Mouse (Mus musculus): ENCODE results near the gene Gm16253. TPM values are rescaled to one million over a fixed set of nuclear protein-coding genes. Genes with fewer than 3 reads are reported as not detected.

The Gm16253 gene
- total and polyA plus RNA-seq, 3 experiments, result 1.4 TPM; not detected in 2

DNA sequence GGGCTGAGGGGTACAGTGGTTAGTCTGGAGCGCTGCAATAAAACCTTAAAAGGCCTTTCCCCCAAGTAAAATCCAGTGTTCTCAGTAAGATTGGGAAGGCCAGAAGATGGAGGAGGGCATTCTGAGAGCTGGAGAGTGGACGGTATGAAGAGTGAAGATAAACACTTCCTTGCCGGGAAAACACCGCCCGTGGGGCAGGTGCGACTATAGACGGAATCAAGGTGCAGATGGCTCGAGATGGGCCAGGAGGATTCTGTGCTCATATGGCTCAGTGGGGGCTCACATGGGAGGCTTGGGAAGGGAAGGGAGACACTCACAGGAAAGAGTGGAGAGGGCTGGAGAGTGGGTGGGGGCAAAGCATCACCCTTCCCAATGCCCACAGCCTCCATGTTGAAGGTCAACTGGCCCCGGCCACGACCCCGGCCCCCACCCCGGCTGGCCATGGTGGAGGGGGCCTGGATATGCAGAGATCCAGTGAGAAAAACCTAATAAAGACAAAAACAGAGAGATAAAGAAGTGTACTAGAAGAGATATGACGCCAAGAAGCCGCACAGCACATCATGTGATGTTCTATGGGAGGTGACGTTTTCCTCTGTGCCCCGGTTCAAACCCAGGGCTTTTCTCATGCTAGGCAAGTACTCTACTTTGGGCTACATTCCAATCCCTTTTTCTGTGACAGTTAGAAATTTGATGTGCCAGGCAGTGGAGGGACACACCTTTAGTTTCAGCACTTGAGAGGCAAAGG is 5.2 kb downstream of the Gm16253 start:
- peak overlapping the region; percentile 14; the same call in 1 of the 2 replicates for H3K9ac ChIP-seq (ENCODE audit: control insufficient read depth, low read depth, low read length, poor library complexity, severe bottlenecking)
- H3K27ac ChIP-seq (ENCODE audit: control insufficient read depth, low read depth, low read length), result 0 out of 2 replicates have a peak overlapping the region, but pooled peaks have one; percentile 0
- H3K4me1 ChIP-seq (ENCODE audit: control insufficient read depth in 1 of 2, insufficient read depth in 2 of 2, low read length in 2 of 2), result peaks cover 11 to 34% of the 10 kb centered on the region in 2 experiments
- TF ChIP-seq HCFC1 (IDR thresholded peaks at IDR 0.05; ENCODE audit: low read depth, low read length) (0 out of 2 replicates have a peak, but pooled peaks have one; percentile 59), MAX (IDR thresholded peaks at IDR 0.05; ENCODE audit: low read length) (no peak), KAT2A (conservative IDR thresholded peaks at IDR 0.05; ENCODE audit: low read depth, low read length) (no peak), RCOR1 (IDR thresholded peaks at IDR 0.05; ENCODE audit: low read depth, low read length) (peak; percentile 39; the same call in 1 of the 2 replicates), TCF12 (IDR thresholded peaks at IDR 0.05; ENCODE audit: low read depth, low read length) (peak; percentile 57), EP300 (IDR thresholded peaks at IDR 0.05; ENCODE audit: low read depth in 1 of 2, low read length in 2 of 2) (peak; percentile 50 to 54; a peak in 2 of 4 replicates), SIN3A (IDR thresholded peaks at IDR 0.05; ENCODE audit: low read length) (peak; percentile 74), ZKSCAN1 (IDR thresholded peaks at IDR 0.05; ENCODE audit: low read depth, low read length) (no peak), CHD1 (IDR thresholded peaks at IDR 0.05; ENCODE audit: low read depth, low read length) (no peak), MAFK (IDR thresholded peaks at IDR 0.05; ENCODE audit: borderline replicate concordance, low read depth, low read length) (no peak), MXI1 (IDR thresholded peaks at IDR 0.05; ENCODE audit: low read depth, low read length) (peak; percentile 27; the same call in 1 of the 2 replicates), RAD21 (IDR thresholded peaks at IDR 0.05; ENCODE audit: low read depth, low read length) (no peak), POLR2A (IDR thresholded peaks at IDR 0.05; ENCODE audit: control insufficient read depth in 1 of 2, insufficient read depth in 1 of 2, low read depth in 1 of 2, low read length in 2 of 2, poor library complexity in 1 of 2) (no peak), MYC (IDR thresholded peaks at IDR 0.05; ENCODE audit: low read depth, low read length) (no peak), MEF2A (IDR thresholded peaks at IDR 0.05; ENCODE audit: extremely low read depth, insufficient replicate concordance, low read depth, low read length, poor library complexity, severe bottlenecking) (no peak), MAZ (IDR thresholded peaks at IDR 0.05; ENCODE audit: low read depth, low read length) (peak; percentile 72; the same call in 1 of the 2 replicates), ETS1 (IDR thresholded peaks at IDR 0.05; ENCODE audit: low read depth, low read length) (peak; percentile 84), NRF1 (IDR thresholded peaks at IDR 0.05; ENCODE audit: insufficient read depth, low read depth, low read length, poor library complexity, severe bottlenecking) (no peak), ELF1 (IDR thresholded peaks at IDR 0.05; ENCODE audit: low read depth, low read length) (no peak), BHLHE40 (IDR thresholded peaks at IDR 0.05; ENCODE audit: borderline replicate concordance, low read depth, low read length) (no peak), USF2 (IDR thresholded peaks at IDR 0.05; ENCODE audit: borderline replicate concordance in 1 of 2, insufficient read depth in 1 of 2, low read depth in 1 of 2, low read length in 2 of 2) (peak in 1 of 2 experiments; percentile 70; a peak in 2 of 4 replicates), GABPA (IDR thresholded peaks at IDR 0.05; ENCODE audit: low read depth, low read length) (no peak), CHD2 (IDR thresholded peaks at IDR 0.05; ENCODE audit: low read length) (no peak), GATA1 (IDR thresholded peaks at IDR 0.05; ENCODE audit: low read depth, low read length) (peak; percentile 69), UBTF (IDR thresholded peaks at IDR 0.05; ENCODE audit: borderline replicate concordance, insufficient read depth, low read depth, low read length) (no peak), SMC3 (IDR thresholded peaks at IDR 0.05; ENCODE audit: low read depth, low read length) (peak; percentile 22), USF1 (IDR thresholded peaks at IDR 0.05; ENCODE audit: low read depth, low read length) (peak; percentile 93), ZC3H11A (IDR thresholded peaks at IDR 0.05; ENCODE audit: low read depth, low read length) (peak; percentile 18; the same call in 1 of the 2 replicates)
- no peaks in the 10 kb centered on the region for H3K27me3 ChIP-seq (ENCODE audit: control insufficient read depth in 1 of 2, insufficient read depth in 2 of 2, low read length in 2 of 2)
- peak overlapping the region in 1 of 2 experiments; percentile 21; a peak in 1 of 4 replicates for H3K4me3 ChIP-seq (ENCODE audit: control insufficient read depth in 1 of 2, insufficient read depth in 1 of 2, low read depth in 2 of 2, low read length in 2 of 2)
- peak; percentile 83 for DNase-seq (ENCODE audit: low read depth, low spot score)
- peaks cover 0 to 28% of the 10 kb centered on the region in 2 experiments; a peak in 2 of 4 replicates for H3K36me3 ChIP-seq (ENCODE audit: control insufficient read depth in 1 of 2, insufficient read depth in 2 of 2, low read length in 2 of 2)
- no peaks in the 10 kb centered on the region; the same call in 1 of the 2 replicates for H3K79me2 ChIP-seq (ENCODE audit: control insufficient read depth, insufficient read depth, low read length, poor library complexity)
- no peaks in the 10 kb centered on the region for H3K9me3 ChIP-seq (replicated peaks; ENCODE audit: insufficient read depth, low read length)

Data from MEL (cell line).